Mouse (Mus musculus) erythroblast, embryonic 14.5 days (primary cell): ENCODE results near the gene Sparc.

Experiments used
- GATA1 ChIP-seq: IDR thresholded peaks from 2 replicates; pipeline ENCODE4 v1.6.1; 2012; ENCODE audit warnings: low read length, inconsistent platforms, mixed read lengths
- TAL1 ChIP-seq: IDR thresholded peaks from 3 replicates; pipeline ENCODE4 v1.6.1; 2012; ENCODE audit warnings: low read length, inconsistent platforms, mixed read lengths

GRCm38 (mm10) chr11:55450311-55450710, 27.3 kb upstream of the Sparc start:
- no peak for TF ChIP-seq TAL1
- no peak for TF ChIP-seq GATA1
